Mouse (Mus musculus): ENCODE data around the gene Hdgfl3.

DNA sequence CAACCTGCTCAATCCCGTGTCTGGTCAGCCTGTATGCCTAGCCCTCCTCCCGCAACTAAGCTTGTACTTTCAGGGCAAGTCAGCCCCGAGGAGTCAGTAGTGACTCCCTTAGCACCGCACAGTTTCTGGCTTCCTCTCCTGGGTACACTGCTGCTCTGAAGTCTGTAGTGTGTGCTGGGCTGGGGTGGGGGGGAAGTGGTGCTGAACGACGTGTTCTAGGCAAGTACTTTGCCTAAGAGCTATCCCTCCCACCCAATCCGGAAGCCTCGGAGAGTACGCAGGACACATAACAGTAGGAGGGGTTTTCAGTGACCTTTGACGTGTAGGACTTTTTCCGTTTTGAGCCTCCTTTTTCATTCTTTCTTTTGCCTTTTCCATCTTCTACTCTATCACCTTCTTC lies 34.9 kb downstream of the Hdgfl3 start:
- TF ChIP-seq CTCF (conservative IDR thresholded peaks at IDR 0.05; ENCODE audit: low read length) (no peak), POU5F1 (IDR thresholded peaks at IDR 0.05; ENCODE audit: borderline replicate concordance, low read length) (no peak)
